Mouse (Mus musculus) lung, postnatal 0 days (tissue): ENCODE measurements at regions not wholly inside any gene's neighbourhood (a gene's known extent, or its start where the extent isn't known, plus 50 kb on each side); places are given as distances from the start of the nearest gene placed in this dataset.

Experiments
- ATAC-seq: fragments of 200-750 bp; cut with Nextera tagmentation; 2 replicates; pipeline ENCODE4 v1.8.0; 2017; ENCODE audit warnings: moderate library complexity
- DNase-seq: peaks from one replicate; pipeline ENCODE4 v3.0.0-alpha.2; 2016; ENCODE audit warnings: low spot score
- H3K27ac ChIP-seq: fragments of 300-500 bp; sonication (generic); 2 replicates; pipeline ENCODE4 v1.5.1; 2014; ENCODE audit warnings: antibody characterized with exemption, mild to moderate bottlenecking, low read length, mixed read lengths
- H3K27me3 ChIP-seq: fragments of 300-500 bp; sonication (generic); replicated peaks from 2 replicates; pipeline ENCODE4 v1.6.1; 2014; ENCODE audit warnings: low read length, mixed read lengths; ENCODE audit not compliant: insufficient read depth
- H3K36me3 ChIP-seq: fragments of 300-500 bp; sonication (generic); 2 replicates; pipeline ENCODE4 v1.6.1; 2014; ENCODE audit warnings: low read length, mixed read lengths; ENCODE audit not compliant: insufficient read depth
- H3K4me1 ChIP-seq: fragments of 300-500 bp; sonication (generic); 2 replicates; pipeline ENCODE4 v1.6.1; 2014; ENCODE audit warnings: antibody characterized with exemption, low read depth, low read length, mixed read lengths; ENCODE audit not compliant: insufficient read depth
- H3K4me2 ChIP-seq: fragments of 300-500 bp; sonication (generic); replicated peaks from 2 replicates; pipeline ENCODE4 v1.6.1; 2014; ENCODE audit warnings: low read depth, mild to moderate bottlenecking, low read length, moderate library complexity, mixed read lengths
- H3K4me3 ChIP-seq: fragments of 300-500 bp; sonication (generic); 2 replicates; pipeline ENCODE4 v1.5.1; 2014; ENCODE audit warnings: low read depth, low read length
- H3K9ac ChIP-seq: fragments of 300-500 bp; sonication (generic); replicated peaks from 2 replicates; pipeline ENCODE4 v1.6.1; 2014; ENCODE audit warnings: low read depth, mild to moderate bottlenecking
- H3K9me3 ChIP-seq: fragments of 300-500 bp; sonication (generic); 2 replicates; pipeline ENCODE4 v1.6.1; 2016; ENCODE audit warnings: low read length, mixed read lengths
- CTCF ChIP-seq: IDR thresholded peaks from 2 replicates; pipeline ENCODE4 v1.5.1; 2016; ENCODE audit warnings: antibody characterized with exemption, mild to moderate bottlenecking
- EP300 ChIP-seq: IDR thresholded peaks from 2 replicates; pipeline ENCODE4 v1.6.1; 2016; ENCODE audit warnings: antibody characterized with exemption, mild to moderate bottlenecking, control low read depth
- WGBS: fragments of 180-500 bp; shearing (Covaris S2); extraction: QIAGEN DNeasy Blood & Tissue Kit; methylation state at CpG from one replicate; pipeline ENCODE4 v1.1.7; 2014; 5-methylcytosine and 5-hydroxymethylcytosine counted together

DNA sequence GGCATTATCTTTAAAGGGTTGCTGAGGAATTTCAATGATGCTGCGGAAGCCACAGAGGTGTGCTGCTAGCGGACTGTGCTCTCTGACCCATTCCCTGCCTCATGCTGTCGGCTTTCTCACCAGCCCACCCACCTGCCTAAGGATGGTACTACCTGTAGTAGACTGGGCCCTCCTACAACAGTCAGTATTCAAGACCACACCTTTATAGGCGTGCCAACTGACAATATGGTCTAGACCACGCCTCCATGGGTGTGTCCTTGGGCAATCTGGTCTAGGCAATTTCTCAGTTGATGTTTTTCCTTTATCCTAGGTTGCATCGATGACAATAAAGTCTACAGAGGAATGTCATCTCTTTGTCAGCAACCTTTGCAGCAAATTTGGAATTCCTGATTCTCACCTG, 148.0 kb downstream of the Atp23 start:
- no peak overlapping the region for H3K4me3 ChIP-seq
- H3K36me3 ChIP-seq = no peaks in the 10 kb centered on the region
- TF ChIP-seq CTCF = no peak
- TF ChIP-seq EP300 = no peak
- WGBS = 70% methylated on average over 6 of the region's 6 CpGs
- H3K4me2 ChIP-seq = no peak overlapping the region
- no peak for DNase-seq
- ATAC-seq = no peak
- no peaks in the 10 kb centered on the region for H3K4me1 ChIP-seq
- no peak overlapping the region for H3K27ac ChIP-seq
- no peak overlapping the region for H3K9ac ChIP-seq
- no peaks in the 10 kb centered on the region for H3K9me3 ChIP-seq
- no peaks in the 10 kb centered on the region for H3K27me3 ChIP-seq

DNA sequence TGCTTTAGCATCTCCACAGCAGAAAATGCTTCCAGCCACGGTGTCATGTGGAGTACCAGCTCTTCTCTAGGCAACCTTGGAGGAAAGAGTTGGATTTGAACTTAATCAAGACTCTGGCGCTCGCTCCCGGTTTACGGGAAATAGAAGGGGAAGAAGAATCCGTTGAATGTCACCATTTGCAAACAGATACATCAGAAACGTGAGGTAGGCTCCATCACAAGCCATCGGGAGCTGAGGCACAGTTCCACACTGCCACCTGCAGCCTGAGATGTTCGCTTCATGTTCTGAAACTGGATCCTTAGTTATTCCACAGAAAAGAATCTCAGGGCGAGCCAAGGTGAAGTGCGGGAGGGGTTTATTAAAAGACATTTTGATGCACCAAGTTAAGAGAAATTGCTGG, 148.5 kb downstream of the Atp23 start:
- no peak for DNase-seq
- peak; percentile 14; the same call in 1 of the 2 replicates for TF ChIP-seq CTCF
- TF ChIP-seq EP300 = no peak
- Histone ChIP-seq H3K9me3 (no peaks in the 10 kb centered on the region), H3K4me3 (no peak overlapping the region), H3K36me3 (no peaks in the 10 kb centered on the region), H3K4me1 (no peaks in the 10 kb centered on the region), H3K27me3 (no peaks in the 10 kb centered on the region), H3K9ac (no peak overlapping the region), H3K4me2 (no peak overlapping the region), H3K27ac (no peak overlapping the region)
- ATAC-seq = no peak
- WGBS = 47% methylated on average over 11 of the region's 11 CpGs

DNA sequence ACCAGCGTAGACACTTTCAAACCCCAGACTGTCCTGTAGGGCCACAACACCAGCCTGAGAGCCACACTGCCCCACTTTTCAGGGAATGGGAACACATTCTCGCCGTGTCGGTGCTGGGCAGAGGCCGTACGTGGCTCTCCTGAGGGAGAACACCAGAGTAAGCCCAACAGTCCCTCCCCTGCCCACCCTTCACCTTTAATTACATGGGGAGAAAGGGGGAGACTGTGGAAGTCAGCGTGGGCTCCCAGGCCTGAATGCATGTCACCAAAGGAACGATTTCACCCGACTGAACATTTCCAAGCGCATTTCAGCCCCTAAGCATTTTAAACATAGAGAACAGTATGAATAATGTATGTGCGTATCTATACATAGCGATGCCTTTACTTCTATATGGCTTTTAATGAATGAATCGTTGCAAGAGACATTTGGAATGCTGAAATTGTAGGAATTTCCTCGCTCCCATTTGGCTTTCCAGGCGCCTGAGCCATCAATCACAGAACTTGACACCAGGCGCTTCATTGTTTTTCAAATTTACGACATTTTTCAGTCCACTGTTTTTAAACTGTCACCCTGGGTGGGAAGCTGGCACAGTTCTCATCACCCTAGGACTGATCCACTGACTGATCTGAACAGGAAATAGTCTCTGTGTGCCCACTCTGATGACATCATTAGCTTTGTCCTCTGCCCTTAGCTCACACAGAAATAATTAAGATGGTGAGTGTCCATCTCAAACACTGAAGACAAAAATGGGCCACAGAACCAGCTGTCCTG, 152.3 kb downstream of the Atp23 start:
- peak; percentile 38; the same call in 1 of the 2 replicates for ATAC-seq
- Histone ChIP-seq H3K4me2 (no peak overlapping the region), H3K4me1 (no peaks in the 10 kb centered on the region), H3K27ac (no peak overlapping the region), H3K4me3 (no peak overlapping the region), H3K9ac (no peak overlapping the region), H3K27me3 (no peaks in the 10 kb centered on the region), H3K9me3 (no peaks in the 10 kb centered on the region), H3K36me3 (no peaks in the 10 kb centered on the region)
- 55% methylated on average over 17 of the region's 17 CpGs for WGBS
- DNase-seq = no peak
- TF ChIP-seq EP300 (peak; percentile 13; the same call in 1 of the 2 replicates), CTCF (no peak)

DNA sequence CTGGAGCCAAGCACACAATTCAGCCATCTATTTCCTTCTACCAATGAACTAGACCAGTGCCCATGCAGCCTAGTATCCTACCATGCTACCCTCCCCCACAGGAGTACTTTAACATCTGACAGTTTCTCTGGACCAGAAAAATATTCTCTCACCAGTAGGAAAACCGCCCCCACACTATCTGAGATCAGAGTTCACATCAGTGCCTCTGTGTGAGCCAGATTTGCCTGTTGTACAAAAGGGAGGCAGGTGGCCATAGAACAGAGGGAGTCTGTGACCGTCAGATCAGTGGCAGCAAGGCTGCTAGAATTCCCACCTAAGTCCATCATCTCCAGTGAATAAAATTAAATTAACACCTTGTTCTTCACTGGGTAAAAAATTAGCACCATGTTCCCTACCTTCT, 166.5 kb downstream of the Atp23 start:
- ATAC-seq (no peak), DNase-seq (no peak)
- Histone ChIP-seq H3K27me3 (no peaks in the 10 kb centered on the region), H3K4me2 (no peak overlapping the region), H3K9me3 (no peaks in the 10 kb centered on the region), H3K27ac (no peak overlapping the region), H3K4me3 (no peak overlapping the region), H3K9ac (no peak overlapping the region), H3K4me1 (no peaks in the 10 kb centered on the region), H3K36me3 (no peaks in the 10 kb centered on the region)
- TF ChIP-seq EP300 = no peak
- no peak for TF ChIP-seq CTCF
- WGBS = 66% methylated on average over 2 of the region's 2 CpGs

DNA sequence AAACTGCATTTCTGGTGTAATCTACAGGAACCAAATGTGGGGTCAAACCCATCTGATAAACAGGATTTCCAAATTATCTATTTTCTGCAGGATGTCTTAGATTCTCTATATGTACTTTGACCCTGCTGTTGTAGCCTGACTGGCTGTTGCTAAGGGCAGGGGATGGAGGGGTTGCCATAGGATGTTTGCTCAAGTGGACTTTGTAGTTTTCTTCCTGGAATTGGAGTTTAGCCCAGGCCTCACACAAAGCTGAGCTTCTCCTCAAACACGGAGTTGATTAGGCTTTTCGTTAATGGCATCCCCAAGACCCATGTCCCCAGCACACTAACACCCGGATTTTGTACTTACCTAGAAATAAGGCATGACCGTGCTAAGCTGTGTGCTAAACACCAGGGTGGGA, 173.3 kb downstream of the Atp23 start:
- WGBS = 75% methylated on average over 4 of the region's 4 CpGs
- Histone ChIP-seq H3K9ac (no peak overlapping the region), H3K9me3 (no peaks in the 10 kb centered on the region), H3K4me2 (no peak overlapping the region), H3K27ac (no peak overlapping the region), H3K36me3 (no peaks in the 10 kb centered on the region), H3K27me3 (no peaks in the 10 kb centered on the region), H3K4me3 (no peak overlapping the region), H3K4me1 (no peaks in the 10 kb centered on the region)
- no peak for TF ChIP-seq EP300
- TF ChIP-seq CTCF = no peak
- DNase-seq (no peak), ATAC-seq (no peak)

DNA sequence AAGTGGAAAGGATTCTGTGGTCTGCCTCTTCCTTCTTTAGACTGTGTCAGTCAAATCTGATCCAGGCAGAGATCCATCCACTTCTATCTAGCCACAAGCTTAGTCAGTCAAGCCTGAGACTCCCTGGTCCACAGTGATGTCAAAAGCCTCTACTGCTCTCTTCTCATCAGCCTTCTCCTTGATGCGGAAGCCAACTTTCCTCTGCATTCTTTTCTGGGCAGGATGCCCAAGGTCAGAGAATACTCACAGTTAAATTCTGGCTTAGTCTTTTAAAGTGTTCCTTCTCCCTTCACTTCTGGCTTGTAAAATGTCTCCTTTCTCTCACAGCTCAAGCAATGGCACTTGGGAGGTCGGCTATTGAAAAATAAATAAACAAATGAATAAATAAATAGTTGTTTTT, 183.2 kb downstream of the Atp23 start:
- Histone ChIP-seq H3K36me3 (no peaks in the 10 kb centered on the region), H3K4me2 (no peak overlapping the region), H3K4me1 (no peaks in the 10 kb centered on the region), H3K4me3 (no peak overlapping the region), H3K9me3 (no peaks in the 10 kb centered on the region), H3K27me3 (no peaks in the 10 kb centered on the region), H3K27ac (no peak overlapping the region), H3K9ac (no peak overlapping the region)
- TF ChIP-seq EP300 (no peak), CTCF (no peak)
- WGBS = 26% methylated on average over 2 of the region's 2 CpGs
- DNase-seq = no peak
- ATAC-seq = no peak

DNA sequence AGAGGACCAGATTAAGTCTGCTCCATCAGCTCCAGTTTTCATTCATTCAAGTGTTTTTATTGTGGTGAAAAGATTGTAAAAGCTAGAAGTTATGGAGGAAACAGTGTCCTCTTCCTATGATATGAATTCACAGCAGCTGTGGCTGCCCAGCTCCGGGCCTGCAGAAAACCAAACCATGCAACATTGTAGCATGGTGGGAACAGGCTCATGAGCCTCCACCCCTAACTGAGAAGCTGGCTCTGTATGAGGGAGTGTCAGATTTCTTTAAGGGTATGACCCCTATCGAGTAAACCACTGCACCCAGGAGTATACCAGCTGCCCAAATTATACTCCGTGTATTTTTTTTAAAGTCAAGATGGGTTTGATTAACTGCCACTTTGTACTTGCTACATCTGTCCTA, 189.4 kb downstream of the Atp23 start:
- H3K9ac ChIP-seq = no peak overlapping the region
- H3K4me2 ChIP-seq = no peak overlapping the region
- H3K4me1 ChIP-seq = no peaks in the 10 kb centered on the region
- no peak overlapping the region for H3K4me3 ChIP-seq
- 10% methylated on average over 3 of the region's 3 CpGs for WGBS
- H3K9me3 ChIP-seq = no peaks in the 10 kb centered on the region
- no peaks in the 10 kb centered on the region for H3K27me3 ChIP-seq
- TF ChIP-seq CTCF (no peak), EP300 (no peak)
- DNase-seq (no peak), ATAC-seq (no peak)
- H3K27ac ChIP-seq = no peak overlapping the region
- no peaks in the 10 kb centered on the region for H3K36me3 ChIP-seq
